Mouse (Mus musculus): ENCODE results near the gene Tmem270. TPM values are rescaled to one million over a fixed set of nuclear protein-coding genes. Genes with fewer than 3 reads are reported as not detected.

Tmem270 gene
- polyA plus RNA-seq, 1 experiment from 2014 or later = not detected

- Histone ChIP-seq H3K27me3 (no peaks in the 10 kb centered on the region), H3K4me2 (replicated peaks) (no peak overlapping the region), H3K4me3 (replicated peaks) (no peak overlapping the region), H3K27ac (no peak overlapping the region), H3K4me1 (replicated peaks) (no peaks in the 10 kb centered on the region), H3K36me3 (no peaks in the 10 kb centered on the region), H3K9me3 (no peaks in the 10 kb centered on the region), H3K9ac (replicated peaks) (no peak overlapping the region)
- ATAC-seq = no peak
- WGBS = 93% methylated on average over 8 of the region's 8 CpGs
Measured at GRCm38 (mm10) chr5:134921106-134921505, 14.6 kb upstream of the Tmem270 start.

- no peaks in the 10 kb centered on the region for H3K36me3 ChIP-seq
- no peaks in the 10 kb centered on the region for H3K27me3 ChIP-seq
- H3K27ac ChIP-seq = no peak overlapping the region
- H3K4me1 ChIP-seq (replicated peaks) = no peaks in the 10 kb centered on the region
- H3K4me3 ChIP-seq (replicated peaks) = no peak overlapping the region
- H3K9ac ChIP-seq (replicated peaks) = no peak overlapping the region
- no peak for ATAC-seq
- no peak overlapping the region for H3K4me2 ChIP-seq (replicated peaks)
- 78% methylated on average over 6 of the region's 6 CpGs for WGBS
- no peaks in the 10 kb centered on the region for H3K9me3 ChIP-seq
Measured at GRCm38 (mm10) chr5:134920106-134920687, 13.7 kb upstream of the Tmem270 start.

GRCm38 (mm10) chr5:134919097-134919496 is 12.6 kb upstream of the Tmem270 start:
- Histone ChIP-seq H3K27ac (no peak overlapping the region), H3K36me3 (no peaks in the 10 kb centered on the region), H3K27me3 (no peaks in the 10 kb centered on the region), H3K4me1 (replicated peaks) (no peaks in the 10 kb centered on the region), H3K9me3 (no peaks in the 10 kb centered on the region), H3K9ac (replicated peaks) (no peak overlapping the region), H3K4me2 (replicated peaks) (no peak overlapping the region), H3K4me3 (replicated peaks) (no peak overlapping the region)
- no peak for ATAC-seq
- 97% methylated on average over 3 of the region's 3 CpGs for WGBS

GRCm38 (mm10) chr5:134918071-134918832 is 11.7 kb upstream of the Tmem270 start:
- WGBS = 48% methylated on average over 16 of the region's 16 CpGs

GRCm38 (mm10) chr5:134915311-134915710 is 8.8 kb upstream of the Tmem270 start, which contains the start of gene Cldn13:
Gene Cldn13, minus strand, starts transcription at chr5:134915526.
- H3K36me3 ChIP-seq = no peaks in the 10 kb centered on the region
- no peak within 1 kb of the TSS for H3K9ac ChIP-seq (replicated peaks)
- H3K4me1 ChIP-seq (replicated peaks) = no peaks in the 10 kb centered on the region
- no peaks in the 10 kb centered on the region for H3K27me3 ChIP-seq
- no peaks in the 10 kb centered on the region for H3K9me3 ChIP-seq
- no peak for ATAC-seq
- WGBS = 88% methylated on average over 8 of the region's 8 CpGs
- H3K4me2 ChIP-seq (replicated peaks) = no peak within 1 kb of the TSS
- no peak within 1 kb of the TSS for H3K27ac ChIP-seq
- no peak within 1 kb of the TSS for H3K4me3 ChIP-seq (replicated peaks)

More at GRCm38 (mm10) chr5:134918071-134918832, 11.7 kb upstream of the Tmem270 start:
- no peak overlapping the region for H3K4me2 ChIP-seq (replicated peaks)
- no peaks in the 10 kb centered on the region for H3K9me3 ChIP-seq
- no peak overlapping the region for H3K27ac ChIP-seq
- no peak overlapping the region for H3K9ac ChIP-seq (replicated peaks)
- no peaks in the 10 kb centered on the region for H3K36me3 ChIP-seq
- H3K27me3 ChIP-seq = no peaks in the 10 kb centered on the region
- H3K4me1 ChIP-seq (replicated peaks) = no peaks in the 10 kb centered on the region
- no peak for ATAC-seq
- H3K4me3 ChIP-seq (replicated peaks) = no peak overlapping the region

GRCm38 (mm10) chr5:134914510-134914909 is 8.0 kb upstream of the Tmem270 start:
- no peak for ATAC-seq
- no peak overlapping the region for H3K27ac ChIP-seq
- no peaks in the 10 kb centered on the region for H3K4me1 ChIP-seq (replicated peaks)
- WGBS = 90% methylated on average over 8 of the region's 8 CpGs
- H3K9ac ChIP-seq (replicated peaks) = no peak overlapping the region
- no peaks in the 10 kb centered on the region for H3K9me3 ChIP-seq
- no peaks in the 10 kb centered on the region for H3K36me3 ChIP-seq
- H3K4me3 ChIP-seq (replicated peaks) = no peak overlapping the region
- no peaks in the 10 kb centered on the region for H3K27me3 ChIP-seq
- H3K4me2 ChIP-seq (replicated peaks) = no peak overlapping the region

GRCm38 (mm10) chr5:134913753-134914152 is 7.2 kb upstream of the Tmem270 start:
- 91% methylated on average over 4 of the region's 4 CpGs for WGBS
- ATAC-seq = no peak

GRCm38 (mm10) chr5:134913352-134913751 is 6.8 kb upstream of the Tmem270 start:
- Histone ChIP-seq H3K9ac (replicated peaks) (no peak overlapping the region), H3K9me3 (no peaks in the 10 kb centered on the region), H3K4me3 (replicated peaks) (no peak overlapping the region), H3K4me1 (replicated peaks) (no peaks in the 10 kb centered on the region), H3K27ac (no peak overlapping the region), H3K36me3 (no peaks in the 10 kb centered on the region), H3K27me3 (no peaks in the 10 kb centered on the region), H3K4me2 (replicated peaks) (no peak overlapping the region)
- WGBS = 78% methylated on average over 3 of the region's 3 CpGs
- no peak for ATAC-seq

More at GRCm38 (mm10) chr5:134913753-134914152, 7.2 kb upstream of the Tmem270 start:
- Histone ChIP-seq H3K27ac (no peak overlapping the region), H3K4me3 (replicated peaks) (no peak overlapping the region), H3K9ac (replicated peaks) (no peak overlapping the region), H3K27me3 (no peaks in the 10 kb centered on the region), H3K9me3 (no peaks in the 10 kb centered on the region), H3K4me2 (replicated peaks) (no peak overlapping the region), H3K36me3 (no peaks in the 10 kb centered on the region), H3K4me1 (replicated peaks) (no peaks in the 10 kb centered on the region)

GRCm38 (mm10) chr5:134911901-134912300 is 5.4 kb upstream of the Tmem270 start:
- no peak for ATAC-seq
- no peaks in the 10 kb centered on the region for H3K4me1 ChIP-seq (replicated peaks)
- H3K27me3 ChIP-seq = no peaks in the 10 kb centered on the region
- no peak overlapping the region for H3K4me3 ChIP-seq (replicated peaks)
- H3K27ac ChIP-seq = no peak overlapping the region
- WGBS = 89% methylated on average over 2 of the region's 2 CpGs
- H3K9ac ChIP-seq (replicated peaks) = no peak overlapping the region
- H3K4me2 ChIP-seq (replicated peaks) = no peak overlapping the region
- H3K9me3 ChIP-seq = no peaks in the 10 kb centered on the region
- H3K36me3 ChIP-seq = no peaks in the 10 kb centered on the region

GRCm38 (mm10) chr5:134907135-134907534 is 602 bp upstream of the Tmem270 start:
- no peak overlapping the region for H3K4me3 ChIP-seq (replicated peaks)
- no peak overlapping the region for H3K4me2 ChIP-seq (replicated peaks)
- ATAC-seq = peak; percentile 76
- H3K9me3 ChIP-seq = no peaks in the 10 kb centered on the region
- no peaks in the 10 kb centered on the region for H3K27me3 ChIP-seq
- H3K36me3 ChIP-seq = no peaks in the 10 kb centered on the region
- no peak overlapping the region for H3K9ac ChIP-seq (replicated peaks)
- no peaks in the 10 kb centered on the region for H3K4me1 ChIP-seq (replicated peaks)
- H3K27ac ChIP-seq = no peak overlapping the region
- WGBS = 0% methylated on average over 13 of the region's 13 CpGs

GRCm38 (mm10) chr5:134901644-134902027 is 4.9 kb downstream of the Tmem270 start:
- Histone ChIP-seq H3K36me3 (no peaks in the 10 kb centered on the region), H3K27ac (no peak overlapping the region), H3K9me3 (no peaks in the 10 kb centered on the region), H3K9ac (replicated peaks) (no peak overlapping the region), H3K27me3 (no peaks in the 10 kb centered on the region), H3K4me3 (replicated peaks) (no peak overlapping the region), H3K4me1 (replicated peaks) (no peaks in the 10 kb centered on the region), H3K4me2 (replicated peaks) (no peak overlapping the region)
- WGBS = 68% methylated on average over 8 of the region's 8 CpGs
- ATAC-seq = no peak

- WGBS = 48% methylated on average over 12 of the region's 12 CpGs
- Histone ChIP-seq H3K27ac (no peak overlapping the region), H3K4me2 (replicated peaks) (no peak overlapping the region), H3K9ac (replicated peaks) (no peak overlapping the region), H3K36me3 (no peaks in the 10 kb centered on the region), H3K27me3 (no peaks in the 10 kb centered on the region), H3K4me3 (replicated peaks) (no peak overlapping the region), H3K4me1 (replicated peaks) (no peaks in the 10 kb centered on the region), H3K9me3 (no peaks in the 10 kb centered on the region)
- ATAC-seq = peak; percentile 53; the same call in 1 of the 2 replicates
Measured at GRCm38 (mm10) chr5:134901012-134901643, 5.4 kb downstream of the Tmem270 start.
